In the genomic region with DNA sequence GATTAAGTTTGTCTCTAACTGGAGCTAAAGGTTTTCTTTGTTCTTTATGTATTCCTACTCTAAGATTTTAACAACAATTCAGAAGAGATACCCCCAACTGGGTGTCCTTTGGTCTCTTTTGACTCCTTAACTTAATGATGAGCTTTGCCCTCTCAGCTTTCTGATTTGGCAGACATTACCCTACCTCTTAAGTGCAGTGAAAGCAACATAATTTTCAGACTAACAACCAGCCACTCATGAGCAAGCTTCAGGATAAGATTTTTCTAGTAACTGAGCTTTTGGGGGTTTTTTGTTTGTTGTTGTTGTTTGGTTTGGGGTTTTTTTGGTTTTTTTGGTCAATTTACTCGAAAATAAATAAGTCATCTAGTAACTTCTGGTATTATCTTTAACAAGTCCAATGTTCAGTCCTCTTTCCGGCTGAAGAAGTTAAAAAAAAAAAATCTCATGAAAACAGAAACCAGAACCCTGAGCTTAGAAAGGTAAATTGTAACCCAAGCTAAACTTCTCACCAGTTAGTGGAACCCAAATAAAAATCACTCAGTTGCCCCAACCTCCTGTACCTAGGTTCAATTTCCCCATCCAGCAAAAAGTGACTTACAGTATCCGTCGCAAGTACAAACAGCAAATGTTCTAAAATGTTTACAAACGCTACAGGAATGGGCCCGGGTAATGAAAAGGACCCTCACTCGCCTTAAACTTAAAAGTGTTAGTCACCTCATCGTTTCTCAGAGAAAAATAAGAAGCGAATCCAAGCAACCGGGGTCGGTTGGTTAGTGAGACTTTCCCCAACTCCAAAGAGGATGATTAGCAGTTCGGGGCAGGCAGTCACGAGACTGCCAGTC, we compare ENCODE assay signal across 8 mouse cellular contexts. TPM values are rescaled to one million over a fixed set of nuclear protein-coding genes. Genes with fewer than 3 reads are reported as not detected.
A peak's percentile ranks its signal among the peaks of the same experiment; 100 is the strongest.
DNase-seq lines count a peak whose midpoint lies in the region; ATAC-seq and TF ChIP-seq lines count a peak whose summit lies in the region.

No protein-coding gene starts in this region.

- H3K27me3 ChIP-seq in lung, embryonic 14.5 days (ENCODE audit: insufficient read depth, low read length): no peaks in the 10 kb centered on the region
- H3K27me3 ChIP-seq in kidney, postnatal 0 days (ENCODE audit: insufficient read depth, low read length): no peaks in the 10 kb centered on the region
- peaks cover 6% of the 10 kb centered on the region; the same call in 1 of the 2 replicates for H3K27me3 ChIP-seq in neural tube, embryonic 15.5 days (replicated peaks)

- DNase-seq in lung, embryonic 14.5 days: no peak
- DNase-seq in lung, adult 18-20 months: no peak
- peak; percentile 11 for DNase-seq in kidney, postnatal 0 days (ENCODE audit: low spot score)
- no peak for DNase-seq in layer of hippocampus, adult 18-20 months (ENCODE audit: low spot score in 2 of 2)
- no peak for DNase-seq in gastrocnemius, postnatal 10 days
- no peak for DNase-seq in thymus, postnatal 25 days

- no peaks in the 10 kb centered on the region for H3K9me3 ChIP-seq in lung, embryonic 14.5 days (ENCODE audit: low read depth, low read length)
- no peaks in the 10 kb centered on the region for H3K9me3 ChIP-seq in kidney, postnatal 0 days (replicated peaks; ENCODE audit: low read length)
- H3K9me3 ChIP-seq in neural tube, embryonic 15.5 days (replicated peaks): no peaks in the 10 kb centered on the region

- H3K9ac ChIP-seq in lung, embryonic 14.5 days: peak overlapping the region; percentile 96
- H3K9ac ChIP-seq in kidney, postnatal 0 days (ENCODE audit: low read depth, low read length): peak overlapping the region; percentile 97
- H3K9ac ChIP-seq in neural tube, embryonic 15.5 days (replicated peaks): peak overlapping the region; percentile 97

- peak overlapping the region; percentile 99 for H3K27ac ChIP-seq in lung, embryonic 14.5 days (ENCODE audit: low read depth)
- H3K27ac ChIP-seq in embryonic fibroblast, embryonic 13.5 days (ENCODE audit: insufficient read depth, low read length): peak overlapping the region; percentile 93
- peak overlapping the region; percentile 100 for H3K27ac ChIP-seq in kidney, postnatal 0 days
- peak overlapping the region; percentile 98 for H3K27ac ChIP-seq in neural tube, embryonic 15.5 days (replicated peaks)

- no peak for ATAC-seq in lung, embryonic 14.5 days (ENCODE audit: insufficient read depth)
- ATAC-seq in kidney, postnatal 0 days (replicated peaks; ENCODE audit: low FRiP score, low read depth): no peak
- ATAC-seq in neural tube, embryonic 15.5 days (ENCODE audit: low FRiP score): no peak

- no peak for TF ChIP-seq CTCF in lung, embryonic 14.5 days (IDR thresholded peaks at IDR 0.05; ENCODE audit: low read depth)
- TF ChIP-seq CTCF in embryonic fibroblast, embryonic 13.5 days (IDR thresholded peaks at IDR 0.05; ENCODE audit: borderline replicate concordance, insufficient read depth, low read length): no peak
- no peak for TF ChIP-seq CTCF in kidney, postnatal 0 days (IDR thresholded peaks at IDR 0.05; ENCODE audit: low read depth)

- H3K4me3 ChIP-seq in lung, embryonic 14.5 days (ENCODE audit: low read depth, low read length): peak overlapping the region; percentile 98
- H3K4me3 ChIP-seq in embryonic fibroblast, embryonic 13.5 days (ENCODE audit: insufficient read depth, low read length): peak overlapping the region; percentile 92
- H3K4me3 ChIP-seq in kidney, postnatal 0 days (replicated peaks; ENCODE audit: low read depth, low read length): peak overlapping the region; percentile 86
- peak overlapping the region; percentile 99 for H3K4me3 ChIP-seq in neural tube, embryonic 15.5 days (replicated peaks)

- H3K36me3 ChIP-seq in lung, embryonic 14.5 days (ENCODE audit: insufficient read depth): no peaks in the 10 kb centered on the region
- H3K36me3 ChIP-seq in kidney, postnatal 0 days (ENCODE audit: insufficient read depth, low read length): no peaks in the 10 kb centered on the region; the same call in 1 of the 2 replicates
- no peaks in the 10 kb centered on the region for H3K36me3 ChIP-seq in neural tube, embryonic 15.5 days

- peaks cover 9% of the 10 kb centered on the region for H3K4me1 ChIP-seq in lung, embryonic 14.5 days (ENCODE audit: insufficient read depth)
- peaks cover 11% of the 10 kb centered on the region for H3K4me1 ChIP-seq in embryonic fibroblast, embryonic 13.5 days (ENCODE audit: control insufficient read depth, insufficient read depth, low read length)
- peaks cover 5% of the 10 kb centered on the region; the same call in 1 of the 2 replicates for H3K4me1 ChIP-seq in kidney, postnatal 0 days (replicated peaks; ENCODE audit: insufficient read depth, low read length)
- peaks cover 39% of the 10 kb centered on the region for H3K4me1 ChIP-seq in neural tube, embryonic 15.5 days

- 2% methylated on average over 13 of the region's 13 CpGs for WGBS in lung, embryonic 14.5 days
- WGBS in kidney, postnatal 0 days: 2% methylated on average over 13 of the region's 13 CpGs
- 5% methylated on average over 13 of the region's 13 CpGs for WGBS in neural tube, embryonic 15.5 days

- no peak for TF ChIP-seq POLR2A in embryonic fibroblast, embryonic 13.5 days (IDR thresholded peaks at IDR 0.05; ENCODE audit: low read depth, low read length)

- peak overlapping the region; percentile 84 for H3K4me2 ChIP-seq in lung, embryonic 14.5 days
- H3K4me2 ChIP-seq in kidney, postnatal 0 days (ENCODE audit: low read length): peak overlapping the region; percentile 80
- H3K4me2 ChIP-seq in neural tube, embryonic 15.5 days: peak overlapping the region; percentile 75

RNA-seq across cellular contexts. Expression of gene Ndel1, which starts 19.8 kb away (rescaled TPM):
- 63.1 and 67.6 TPM in 2 replicates for polyA plus RNA-seq in lung, embryonic 14.5 days (2014; fragmentation: Nextera tagmentation; extraction: Ambion mirVana)
- polyA plus RNA-seq in embryonic fibroblast, embryonic 13.5 days (2011; ENCODE audit: insufficient read length, low read depth, missing spikeins): 107 and 122 TPM in 2 replicates
- polyA plus RNA-seq in kidney, postnatal 0 days (2015; fragmentation: Nextera tagmentation; extraction: Ambion mirVana): 86.1 and 90.9 TPM in 2 replicates
- 111 and 115 TPM in 2 replicates for polyA plus RNA-seq in neural tube, embryonic 15.5 days (2015; fragmentation: Nextera tagmentation; extraction: Ambion mirVana)
- 10 to 100 TPM; 95.9 to 98.2 TPM for total RNA-seq in layer of hippocampus, adult 18-20 months (2021)
- total RNA-seq in gastrocnemius, postnatal 10 days (2021): 10 to 100 TPM; 58.3 to 68.8 TPM

RNA-seq across cellular contexts. Expression of gene Rnf222, which starts 36.5 kb away (rescaled TPM):
- 0.07 and 0.11 TPM in 2 replicates for polyA plus RNA-seq in lung, embryonic 14.5 days (2014; fragmentation: Nextera tagmentation; extraction: Ambion mirVana)
- not detected in 2 replicates for polyA plus RNA-seq in embryonic fibroblast, embryonic 13.5 days (2011; ENCODE audit: insufficient read length, low read depth, missing spikeins)
- 0.13 and 0.17 TPM in 2 replicates for polyA plus RNA-seq in kidney, postnatal 0 days (2015; fragmentation: Nextera tagmentation; extraction: Ambion mirVana)
- polyA plus RNA-seq in neural tube, embryonic 15.5 days (2015; fragmentation: Nextera tagmentation; extraction: Ambion mirVana): not detected in 2 replicates
- not detected for total RNA-seq in layer of hippocampus, adult 18-20 months (2021)
- not detected for total RNA-seq in gastrocnemius, postnatal 10 days (2021)

RNA-seq across cellular contexts. Expression of gene Rpl26, which starts 49.5 kb away (rescaled TPM):
- 1,103 and 1,167 TPM in 2 replicates for polyA plus RNA-seq in lung, embryonic 14.5 days (2014; fragmentation: Nextera tagmentation; extraction: Ambion mirVana)
- 3,230 and 3,899 TPM in 2 replicates for polyA plus RNA-seq in embryonic fibroblast, embryonic 13.5 days (2011; ENCODE audit: insufficient read length, low read depth, missing spikeins)
- polyA plus RNA-seq in kidney, postnatal 0 days (2015; fragmentation: Nextera tagmentation; extraction: Ambion mirVana): 1,114 and 1,312 TPM in 2 replicates
- polyA plus RNA-seq in neural tube, embryonic 15.5 days (2015; fragmentation: Nextera tagmentation; extraction: Ambion mirVana): 597 and 626 TPM in 2 replicates
- 100 to 1,000 TPM; 802 to 835 TPM for total RNA-seq in layer of hippocampus, adult 18-20 months (2021)
- total RNA-seq in gastrocnemius, postnatal 10 days (2021): 1,000 to 10,000 TPM in 1 of 2 experiments, 100 to 1,000 TPM in 1; 992 to 1,013 TPM
